Mouse (Mus musculus) ES-E14 (cell line): ENCODE measurements around the gene Lgr6.

Source experiments
- CHD2 ChIP-seq: IDR thresholded peaks from 2 replicates; pipeline ENCODE4 v1.6.1; 2014; ENCODE audit warnings: mild to moderate bottlenecking, low read depth, low read length, inconsistent platforms
- HCFC1 ChIP-seq: IDR thresholded peaks from 2 replicates; pipeline ENCODE4 v1.6.1; 2012; ENCODE audit warnings: low read length, inconsistent platforms, borderline replicate concordance; ENCODE audit not compliant: insufficient read depth
- ZC3H11A ChIP-seq: IDR thresholded peaks from 2 replicates; pipeline ENCODE4 v1.6.1; 2012; ENCODE audit warnings: low read depth, mild to moderate bottlenecking, inconsistent platforms, low read length, borderline replicate concordance

GRCm38 (mm10) chr1:135012472-135012871, 92.6 kb downstream of the Lgr6 start:
- no peak for TF ChIP-seq ZC3H11A
- TF ChIP-seq HCFC1: no peak
- no peak for TF ChIP-seq CHD2
